Mouse (Mus musculus) cerebellum, adult 9-10 months (tissue): ENCODE data around the gene Nr5a2.
"Not testable (repeated sequence)": the region's sequence is repeated elsewhere in the genome, so short reads cannot be mapped to it uniquely, and the experiment has no call there.

ENCODE experiments used
- DNase-seq: peaks from one replicate; pipeline ENCODE4 v3.0.0; 2022

Gene Nr5a2

GRCm38 (mm10) chr1:136832305-136833152 is 127.7 kb downstream of the Nr5a2 start:
- no peak for DNase-seq

- no peak for DNase-seq
Measured at GRCm38 (mm10) chr1:136830992-136831391, 129.3 kb downstream of the Nr5a2 start.

- no peak for DNase-seq
Measured at GRCm38 (mm10) chr1:136829931-136830330, 130.3 kb downstream of the Nr5a2 start.

GRCm38 (mm10) chr1:136823897-136824296 is 136.4 kb downstream of the Nr5a2 start:
- no peak for DNase-seq

- DNase-seq: no peak
Measured at GRCm38 (mm10) chr1:136800625-136801024, 159.6 kb downstream of the Nr5a2 start.

GRCm38 (mm10) chr1:136796361-136797090 is 163.7 kb downstream of the Nr5a2 start:
- DNase-seq: no peak

GRCm38 (mm10) chr1:136792957-136793883 is 167.0 kb downstream of the Nr5a2 start:
- DNase-seq: not testable (repeated sequence)
